Mouse (Mus musculus) C2C12 (cell line): Measurements from ENCODE around the gene Hebp1. TPM values are rescaled to one million over a fixed set of nuclear protein-coding genes. Genes with fewer than 3 reads are reported as not detected.

Experiments used
- H3K27me3 ChIP-seq: one replicate; pipeline ENCODE4 v1.6.1; 2011; ENCODE audit not compliant: control insufficient read depth, insufficient read depth, insufficient read length
- H3K36me3 ChIP-seq: one replicate; pipeline ENCODE4 v1.6.1; 2011; ENCODE audit not compliant: control insufficient read depth, insufficient read depth
- H3K4me3 ChIP-seq: one replicate; pipeline ENCODE4 v1.5.1; 2011; ENCODE audit warnings: mild to moderate bottlenecking, control low read depth; ENCODE audit not compliant: poor library complexity, insufficient read depth, severe bottlenecking
- H3K79me2 ChIP-seq: one replicate; pipeline ENCODE4 v1.6.1; 2011; ENCODE audit not compliant: control insufficient read depth, insufficient read depth
- H3K79me3 ChIP-seq: one replicate; pipeline ENCODE4 v1.6.1; 2011; ENCODE audit warnings: low read depth, control low read depth
- H3ac ChIP-seq: one replicate; pipeline ENCODE3; 2011; ENCODE audit warnings: low read depth; ENCODE audit not compliant: control insufficient read depth, insufficient read length
- CEBPB ChIP-seq: IDR thresholded peaks from one replicate; pipeline ENCODE4 v1.6.1; 2011; ENCODE audit warnings: low read depth, mild to moderate bottlenecking, control low read depth, moderate library complexity
- CTCF ChIP-seq: IDR thresholded peaks from one replicate; pipeline ENCODE4 v1.5.1; 2011; ENCODE audit not compliant: control insufficient read depth, insufficient read depth, insufficient read length
- FOSL1 ChIP-seq: IDR thresholded peaks from one replicate; pipeline ENCODE4 v1.8.0; 2011; ENCODE audit warnings: mild to moderate bottlenecking, low read length; ENCODE audit not compliant: poor library complexity, insufficient read depth, severe bottlenecking
- MAX ChIP-seq: IDR thresholded peaks from one replicate; pipeline ENCODE4 v1.6.1; 2011; ENCODE audit warnings: mild to moderate bottlenecking, control low read depth
- MYOD1 ChIP-seq: IDR thresholded peaks from one replicate; pipeline ENCODE4 v1.6.1; 2011; ENCODE audit warnings: low read depth; ENCODE audit not compliant: control insufficient read depth, insufficient read length
- MYOG ChIP-seq: IDR thresholded peaks from one replicate; pipeline ENCODE4 v1.6.1; 2011; ENCODE audit not compliant: control insufficient read depth, insufficient read length; ENCODE audit errors: extremely low read depth
- USF1 ChIP-seq: IDR thresholded peaks from one replicate; pipeline ENCODE4 v1.6.1; 2011; ENCODE audit warnings: low read depth, mild to moderate bottlenecking, control low read depth, moderate library complexity
- polyA plus RNA-seq: library from polyadenylated mRNA; unstranded; fragments of >200 nt; fragmentation: generic; extraction: Trizol; gene quantifications from one replicate; pipeline ENCODE4 v1.2.1, GENCODE M21; 2012; ENCODE audit warnings: missing spikeins

Hebp1 gene
- polyA plus RNA-seq, 1 experiment: 18.4 TPM

DNA sequence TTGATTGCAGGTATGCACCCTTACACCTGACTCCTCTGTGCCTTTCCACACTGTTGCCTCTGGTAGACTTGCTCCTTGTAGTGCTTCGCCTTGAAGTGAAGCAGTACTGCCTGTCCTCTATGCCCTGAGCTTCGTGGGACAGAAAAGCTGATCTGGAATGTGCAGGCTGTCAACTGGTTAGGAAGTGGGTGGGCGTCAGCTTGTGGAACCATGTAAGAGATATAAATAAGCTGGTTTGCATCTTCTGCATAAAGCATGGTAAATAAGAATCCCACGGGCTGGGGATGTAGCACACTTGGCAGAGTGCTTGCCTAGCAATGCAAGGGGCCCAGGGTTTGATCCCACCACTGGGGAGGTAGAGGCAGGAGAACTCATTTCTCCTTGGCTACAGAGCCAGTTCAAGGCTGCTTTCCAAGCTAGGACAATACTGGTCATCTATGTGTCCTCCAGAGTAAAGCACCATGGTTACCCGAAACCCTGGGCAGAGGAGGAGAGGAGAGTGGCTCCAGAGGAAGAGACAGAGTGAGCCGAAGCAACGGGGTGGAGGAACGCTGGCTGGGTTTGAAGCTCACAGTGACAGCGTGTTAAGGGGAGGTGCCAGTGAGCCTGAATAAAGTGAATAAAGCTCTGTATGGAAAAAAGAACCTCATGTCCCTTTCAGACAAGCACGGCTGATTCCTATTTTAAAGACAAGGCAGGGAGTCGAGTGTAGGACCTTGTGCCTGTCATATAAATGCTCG lies 34.8 kb upstream of the Hebp1 start:
- no peaks in the 10 kb centered on the region for H3K36me3 ChIP-seq
- H3K4me3 ChIP-seq: no peak overlapping the region
- H3K27me3 ChIP-seq: no peaks in the 10 kb centered on the region
- TF ChIP-seq MAX (no peak), MYOD1 (no peak), FOSL1 (no peak), USF1 (no peak)
- no peaks in the 10 kb centered on the region for H3K79me2 ChIP-seq
- H3ac ChIP-seq: no peak overlapping the region
- H3K79me3 ChIP-seq: no peaks in the 10 kb centered on the region

DNA sequence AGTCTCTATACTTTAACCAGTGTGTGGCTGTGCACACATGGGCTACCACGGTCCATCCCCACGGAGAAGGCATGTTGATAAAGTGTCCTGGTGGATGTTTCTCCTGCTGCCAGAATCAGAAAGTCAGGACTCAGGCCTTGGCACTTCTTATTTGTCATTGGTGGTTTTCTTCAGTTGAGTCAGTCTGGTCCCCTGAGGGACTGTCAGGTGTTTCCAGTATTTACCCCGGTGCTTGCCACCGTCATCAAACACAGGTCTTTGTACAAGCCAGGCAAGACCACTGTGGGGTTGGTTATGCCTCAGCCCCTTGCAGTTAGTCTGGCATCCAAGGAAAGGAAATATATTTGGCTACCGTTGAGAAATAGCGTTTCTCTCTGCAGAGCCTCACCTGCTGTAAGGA lies 32.8 kb upstream of the Hebp1 start:
- H3K4me3 ChIP-seq: no peak overlapping the region
- no peaks in the 10 kb centered on the region for H3K27me3 ChIP-seq
- no peak overlapping the region for H3ac ChIP-seq
- H3K79me3 ChIP-seq: no peaks in the 10 kb centered on the region
- no peaks in the 10 kb centered on the region for H3K79me2 ChIP-seq
- TF ChIP-seq MYOD1: no peak
- no peak for TF ChIP-seq FOSL1
- TF ChIP-seq CEBPB: no peak
- no peak for TF ChIP-seq MYOG
- no peak for TF ChIP-seq USF1
- TF ChIP-seq MAX: no peak
- no peak for TF ChIP-seq CTCF
- no peaks in the 10 kb centered on the region for H3K36me3 ChIP-seq

DNA sequence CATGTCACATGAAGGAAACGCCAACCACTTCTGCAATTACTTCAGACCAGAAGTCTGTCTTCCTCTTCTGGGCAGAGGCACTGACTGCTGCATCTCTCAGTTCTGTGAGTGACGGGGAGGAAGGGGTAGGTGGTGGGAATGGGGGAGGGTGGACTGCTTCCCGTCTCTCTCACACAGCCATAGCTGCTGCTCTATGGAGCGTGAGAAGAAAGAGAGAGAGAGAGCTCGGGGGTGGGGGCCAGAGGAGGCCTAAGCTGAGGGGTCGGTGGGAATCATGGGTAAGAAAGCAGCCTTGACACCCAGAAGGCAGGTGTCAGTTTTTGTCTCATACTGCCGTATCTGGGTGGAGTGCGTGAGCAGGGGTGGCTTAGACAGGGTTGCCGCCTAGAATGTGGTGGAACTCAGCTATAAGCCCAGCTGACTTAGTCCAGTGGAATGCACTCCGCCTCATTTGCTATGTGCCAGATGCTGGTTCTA lies 30.7 kb upstream of the Hebp1 start:
- H3K79me2 ChIP-seq: no peaks in the 10 kb centered on the region
- no peak overlapping the region for H3K4me3 ChIP-seq
- no peaks in the 10 kb centered on the region for H3K79me3 ChIP-seq
- H3ac ChIP-seq: no peak overlapping the region
- no peaks in the 10 kb centered on the region for H3K36me3 ChIP-seq
- no peaks in the 10 kb centered on the region for H3K27me3 ChIP-seq
- no peak for TF ChIP-seq MAX
- TF ChIP-seq CTCF: no peak
- TF ChIP-seq USF1: no peak
- TF ChIP-seq MYOG: no peak
- TF ChIP-seq CEBPB: no peak
- TF ChIP-seq MYOD1: no peak
- TF ChIP-seq FOSL1: no peak

DNA sequence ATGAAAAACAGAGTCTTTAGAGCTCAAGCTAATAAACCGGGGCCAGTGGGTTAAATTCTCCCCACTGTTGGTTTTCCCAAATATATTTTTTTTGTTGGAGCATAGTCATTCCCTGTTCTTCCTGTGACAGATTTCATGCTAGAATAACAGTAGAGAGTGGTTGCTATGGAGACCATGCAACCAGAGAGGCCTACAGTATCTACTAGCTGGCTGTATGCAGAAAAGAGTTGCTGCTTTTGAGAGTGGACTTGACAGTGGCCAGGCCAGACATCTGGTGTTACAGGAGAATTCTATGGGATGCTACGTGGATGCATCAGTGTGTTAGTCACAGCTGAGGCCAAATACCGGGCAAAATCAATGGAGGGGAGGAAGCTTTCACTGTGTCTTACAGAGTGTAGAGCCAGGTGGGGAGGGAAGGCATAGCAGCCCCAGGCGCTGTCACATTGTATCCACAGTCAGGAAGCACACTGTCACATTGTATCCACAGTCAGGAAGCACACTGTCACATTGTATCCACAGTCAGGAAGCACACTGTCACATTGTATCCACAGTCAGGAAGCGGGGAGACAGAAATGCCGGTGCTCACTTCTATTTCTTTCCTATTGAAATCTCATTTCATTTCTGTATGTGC lies 26.1 kb upstream of the Hebp1 start:
- Histone ChIP-seq H3K27me3 (no peaks in the 10 kb centered on the region), H3ac (no peak overlapping the region), H3K4me3 (no peak overlapping the region), H3K36me3 (peaks cover 5% of the 10 kb centered on the region), H3K79me2 (no peaks in the 10 kb centered on the region), H3K79me3 (no peaks in the 10 kb centered on the region)
- TF ChIP-seq CTCF: no peak
- no peak for TF ChIP-seq FOSL1
- no peak for TF ChIP-seq MYOD1
- no peak for TF ChIP-seq USF1

DNA sequence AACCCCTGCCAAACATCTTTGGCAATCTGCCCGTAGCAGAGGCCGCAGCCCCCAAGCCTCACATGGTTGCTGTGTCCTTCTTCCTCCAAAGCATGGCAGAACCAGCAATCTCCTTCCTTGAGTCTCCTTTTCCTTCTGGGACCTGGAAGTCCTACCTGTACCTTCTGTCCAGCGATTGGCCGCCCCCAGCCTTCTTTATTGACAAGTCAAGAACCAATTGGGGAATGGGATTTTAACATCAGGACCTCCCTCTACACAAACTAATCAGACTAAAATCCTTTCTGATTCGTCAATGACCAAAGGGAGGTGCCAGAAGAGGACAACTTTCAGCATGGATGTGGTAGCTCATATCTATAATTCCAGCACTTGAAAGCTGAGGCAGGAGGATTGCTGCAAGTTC lies 22.1 kb upstream of the Hebp1 start:
- no peak for TF ChIP-seq USF1
- TF ChIP-seq CTCF: no peak
- no peak for TF ChIP-seq MAX
- TF ChIP-seq MYOD1: no peak
- no peak for TF ChIP-seq FOSL1
- TF ChIP-seq MYOG: no peak
- no peak for TF ChIP-seq CEBPB
- Histone ChIP-seq H3ac (no peak overlapping the region), H3K79me3 (no peaks in the 10 kb centered on the region), H3K36me3 (peaks cover 14% of the 10 kb centered on the region), H3K4me3 (no peak overlapping the region), H3K79me2 (no peaks in the 10 kb centered on the region), H3K27me3 (no peaks in the 10 kb centered on the region)

DNA sequence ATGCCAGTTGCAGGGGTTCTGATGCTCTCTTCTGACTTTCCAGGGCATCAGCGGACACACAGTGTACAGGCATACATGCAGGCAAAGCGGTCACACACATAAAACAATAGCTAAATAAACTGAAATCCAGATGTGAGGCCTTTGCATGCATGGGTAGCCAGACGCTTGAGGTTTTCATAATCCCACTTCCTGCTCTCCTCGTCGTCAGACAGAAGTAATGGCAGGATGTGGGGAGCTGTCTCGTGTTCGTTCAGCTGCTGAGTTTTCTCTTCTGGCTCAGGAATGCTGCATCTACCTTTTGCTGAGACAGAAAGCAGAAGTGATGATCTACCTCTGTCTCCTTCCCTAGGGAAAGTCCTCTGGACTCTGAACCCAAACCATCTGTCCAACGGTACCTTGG lies 20.5 kb upstream of the Hebp1 start:
- Histone ChIP-seq H3K79me3 (no peaks in the 10 kb centered on the region), H3K27me3 (no peaks in the 10 kb centered on the region), H3ac (no peak overlapping the region), H3K36me3 (peaks cover 14% of the 10 kb centered on the region), H3K4me3 (no peak overlapping the region), H3K79me2 (no peaks in the 10 kb centered on the region)
- no peak for TF ChIP-seq FOSL1
- TF ChIP-seq MAX: no peak
